Mouse (Mus musculus) hindbrain, embryonic 11.5 days (tissue): ENCODE data around the gene Bmt2. TPM values are rescaled to one million over a fixed set of nuclear protein-coding genes. Genes with fewer than 3 reads are reported as not detected.

Source experiments
- ATAC-seq: fragments of 200-750 bp; cut with Nextera tagmentation; 2 replicates; pipeline ENCODE4 v1.8.0; 2017; ENCODE audit warnings: mild to moderate bottlenecking, moderate TSS enrichment, moderate library complexity; ENCODE audit not compliant: low FRiP score
- DNase-seq: peaks from one replicate; pipeline ENCODE4 v3.0.0-alpha.2; 2015; ENCODE audit warnings: low spot score
- H3K27ac ChIP-seq: fragments of 300-500 bp; sonication (generic); 2 replicates; pipeline ENCODE4 v1.5.1; 2014; ENCODE audit warnings: mild to moderate bottlenecking, low read depth, low read length
- H3K27me3 ChIP-seq: fragments of 300-500 bp; sonication (generic); 2 replicates; pipeline ENCODE4 v1.6.1; 2014; ENCODE audit warnings: mild to moderate bottlenecking, low read length, moderate library complexity, mixed read lengths; ENCODE audit not compliant: control insufficient read depth, insufficient read depth
- H3K36me3 ChIP-seq: fragments of 300-500 bp; sonication (generic); 2 replicates; pipeline ENCODE4 v1.6.1; 2014; ENCODE audit warnings: mild to moderate bottlenecking, low read length, moderate library complexity, mixed read lengths; ENCODE audit not compliant: control insufficient read depth, insufficient read depth
- H3K4me1 ChIP-seq: fragments of 300-500 bp; sonication (generic); replicated peaks from 2 replicates; pipeline ENCODE4 v1.6.1; 2014; ENCODE audit warnings: low read length, mixed read lengths; ENCODE audit not compliant: control insufficient read depth, insufficient read depth
- H3K4me2 ChIP-seq: fragments of 300-500 bp; sonication (generic); replicated peaks from 2 replicates; pipeline ENCODE4 v1.6.1; 2014; ENCODE audit warnings: mild to moderate bottlenecking, low read depth, low read length
- H3K4me3 ChIP-seq: fragments of 300-500 bp; sonication (generic); 2 replicates; pipeline ENCODE4 v1.5.1; 2014; ENCODE audit warnings: low read depth, low read length
- H3K9ac ChIP-seq: fragments of 300-500 bp; sonication (generic); 2 replicates; pipeline ENCODE4 v1.6.1; 2014; ENCODE audit warnings: low read depth, low read length
- H3K9me3 ChIP-seq: fragments of 300-500 bp; sonication (generic); 2 replicates; pipeline ENCODE4 v1.6.1; 2016; ENCODE audit warnings: low read length; ENCODE audit not compliant: control insufficient read depth
- WGBS: fragments of 180-500 bp; shearing (Covaris S2); extraction: QIAGEN DNeasy Blood & Tissue Kit; methylation state at CpG from one replicate; pipeline ENCODE4 v1.1.7; 2014; 5-methylcytosine and 5-hydroxymethylcytosine counted together
- polyA plus RNA-seq: library from polyadenylated mRNA; unstranded; fragments of >200 nt; fragmentation: Nextera tagmentation; extraction: Ambion mirVana; gene quantifications from 2 replicates; pipeline ENCODE4 v1.2.1, GENCODE M21; 2014

The Bmt2 gene
- polyA plus RNA-seq, 1 experiment from 2014 or later: 25.4 TPM

GRCm38 (mm10) chr6:13592729-13593345 is 84.9 kb downstream of the Bmt2 start:
- Histone ChIP-seq H3K27me3 (no peaks in the 10 kb centered on the region), H3K9ac (no peak overlapping the region), H3K36me3 (no peaks in the 10 kb centered on the region), H3K4me3 (no peak overlapping the region), H3K27ac (no peak overlapping the region), H3K4me2 (no peak overlapping the region), H3K4me1 (no peaks in the 10 kb centered on the region), H3K9me3 (no peaks in the 10 kb centered on the region)
- no peak for ATAC-seq
- DNase-seq: no peak
- WGBS: 78% methylated on average over 4 of the region's 4 CpGs

DNA sequence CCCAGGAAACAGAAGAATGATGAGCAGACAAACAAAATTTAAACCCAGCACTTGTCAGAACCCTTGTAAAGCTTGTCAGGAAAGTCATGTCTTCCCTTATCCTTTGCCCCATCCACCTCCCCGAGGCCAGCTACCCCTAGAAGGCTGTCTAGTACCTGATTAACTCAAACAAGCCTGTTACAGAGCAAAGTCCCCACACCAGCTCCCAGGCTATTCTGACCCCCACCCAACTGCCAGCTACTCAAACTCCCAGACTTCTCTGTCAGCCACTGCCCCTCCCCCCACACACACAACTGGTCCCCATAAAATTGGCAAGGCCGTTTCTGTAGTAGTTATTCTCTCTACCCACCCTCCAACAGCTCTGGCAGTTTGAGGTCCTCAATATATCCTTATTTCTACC is 91.2 kb downstream of the Bmt2 start:
- 56% methylated on average over 2 of the region's 2 CpGs for WGBS
- no peak for ATAC-seq
- H3K4me2 ChIP-seq: no peak overlapping the region
- no peaks in the 10 kb centered on the region for H3K4me1 ChIP-seq
- no peaks in the 10 kb centered on the region for H3K9me3 ChIP-seq
- DNase-seq: no peak
- H3K4me3 ChIP-seq: no peak overlapping the region
- H3K27me3 ChIP-seq: no peaks in the 10 kb centered on the region
- no peaks in the 10 kb centered on the region for H3K36me3 ChIP-seq
- no peak overlapping the region for H3K27ac ChIP-seq
- no peak overlapping the region for H3K9ac ChIP-seq

DNA sequence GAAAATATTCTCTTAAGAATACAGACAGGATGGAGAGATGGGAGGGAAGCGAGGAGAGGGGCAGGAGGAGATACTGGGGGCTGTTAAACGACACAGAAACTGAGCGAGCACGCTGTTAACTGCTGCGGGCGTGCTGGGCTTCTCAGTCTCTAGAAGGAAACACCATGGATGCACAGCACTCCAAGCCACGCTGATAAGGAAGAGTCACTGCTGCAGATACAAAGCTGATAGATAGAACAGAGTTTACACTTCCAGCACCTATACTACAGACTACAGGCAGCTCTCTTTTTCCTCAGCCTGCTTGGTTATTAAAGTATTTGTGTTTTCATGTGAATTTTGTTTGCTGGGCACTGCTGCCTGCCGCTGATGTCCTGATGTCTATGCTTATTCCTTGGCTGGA is 91.6 kb downstream of the Bmt2 start:
- Histone ChIP-seq H3K27me3 (no peaks in the 10 kb centered on the region), H3K4me2 (no peak overlapping the region), H3K36me3 (no peaks in the 10 kb centered on the region), H3K27ac (no peak overlapping the region), H3K9me3 (no peaks in the 10 kb centered on the region), H3K4me3 (no peak overlapping the region), H3K9ac (no peak overlapping the region), H3K4me1 (no peaks in the 10 kb centered on the region)
- ATAC-seq: no peak
- WGBS: 89% methylated on average over 8 of the region's 8 CpGs
- DNase-seq: no peak

- Histone ChIP-seq H3K4me3 (no peak overlapping the region), H3K4me1 (no peaks in the 10 kb centered on the region), H3K4me2 (no peak overlapping the region), H3K27ac (no peak overlapping the region), H3K9ac (no peak overlapping the region), H3K36me3 (no peaks in the 10 kb centered on the region), H3K9me3 (no peaks in the 10 kb centered on the region), H3K27me3 (no peaks in the 10 kb centered on the region)
- DNase-seq (no peak), ATAC-seq (no peak)
- WGBS: 91% methylated on average over 6 of the region's 6 CpGs
Observed at GRCm38 (mm10) chr6:13584788-13585187, 93.0 kb downstream of the Bmt2 start.

DNA sequence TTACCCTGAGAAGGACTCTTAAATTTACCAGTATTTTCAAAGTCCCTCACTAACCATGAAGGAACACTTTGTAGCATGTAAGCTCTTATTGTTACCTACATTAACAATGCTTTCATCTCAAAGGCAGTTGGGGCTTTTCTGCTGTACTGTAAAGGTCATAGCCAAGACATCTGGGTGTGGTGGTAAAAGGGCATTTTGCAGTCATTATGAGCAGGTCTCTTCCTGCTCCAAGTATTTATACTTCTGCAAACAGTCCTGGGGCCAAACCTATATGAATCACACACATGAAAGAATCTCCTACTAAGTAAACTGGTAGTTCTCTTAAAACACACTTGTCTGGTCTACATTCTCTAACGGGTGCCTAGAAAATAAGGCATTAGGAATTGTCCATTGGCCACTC is 95.7 kb downstream of the Bmt2 start:
- Histone ChIP-seq H3K4me3 (no peak overlapping the region), H3K4me2 (no peak overlapping the region), H3K9me3 (no peaks in the 10 kb centered on the region), H3K4me1 (no peaks in the 10 kb centered on the region), H3K27me3 (no peaks in the 10 kb centered on the region), H3K27ac (no peak overlapping the region), H3K36me3 (no peaks in the 10 kb centered on the region), H3K9ac (no peak overlapping the region)
- ATAC-seq: no peak
- 91% methylated on average over 1 of the region's 1 CpGs for WGBS
- no peak for DNase-seq

Other genes starting within 250 kb of the Bmt2 start
- gene Tmem168, start 69.9 kb downstream of the Bmt2 start, polyA plus RNA-seq: 41.7 and 42.1 TPM in 2 replicates
- 25.7 and 26.2 TPM in 2 replicates for gene Gpr85, start 162.0 kb upstream of the Bmt2 start, polyA plus RNA-seq
- gene 2610001J05Rik, start 193.6 kb upstream of the Bmt2 start, polyA plus RNA-seq: 71.8 and 72.5 TPM in 2 replicates